Mouse (Mus musculus) cerebellum, postnatal 14 days (tissue): ENCODE measurements at regions not wholly inside any gene's neighbourhood (a gene's known extent, or its start where the extent isn't known, plus 50 kb on each side); places are given as distances from the start of the nearest gene placed in this dataset.
A peak's percentile ranks its signal among the peaks of the same experiment; 100 is the strongest.
"Not testable (repeated sequence)": the region's sequence is repeated elsewhere in the genome, so short reads cannot be mapped to it uniquely, and the experiment has no call there.

Experiments
- DNase-seq, 2 experiments: peaks; one replicate each; pipeline ENCODE4 v3.0.0; 2021; ENCODE audit warnings: mixed read lengths in 2 of 2

DNA sequence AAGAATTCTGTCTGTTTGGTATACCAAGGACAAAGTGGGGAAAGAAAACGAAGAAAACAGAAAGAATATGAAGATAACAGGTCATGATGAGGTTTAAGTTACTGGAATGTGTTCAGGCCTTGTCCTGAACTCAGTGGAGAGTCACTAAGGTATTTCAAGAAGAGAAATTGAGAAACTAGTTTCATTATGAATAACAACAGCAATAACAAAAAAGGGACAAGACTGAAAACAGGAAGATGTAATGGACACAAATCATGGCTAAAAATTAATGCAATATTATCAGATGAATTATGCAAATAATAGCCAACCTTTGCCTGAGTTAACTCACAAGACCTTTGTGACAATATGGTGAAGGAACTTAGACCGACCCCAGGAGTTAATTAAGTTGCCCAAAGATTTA is 530.2 kb upstream of the 2610301B20Rik start:
- no peak for DNase-seq

- DNase-seq: no peak
These were observed 522.2 kb upstream of the 2610301B20Rik start for GRCm38 (mm10) chr4:10351876-10352627.

DNA sequence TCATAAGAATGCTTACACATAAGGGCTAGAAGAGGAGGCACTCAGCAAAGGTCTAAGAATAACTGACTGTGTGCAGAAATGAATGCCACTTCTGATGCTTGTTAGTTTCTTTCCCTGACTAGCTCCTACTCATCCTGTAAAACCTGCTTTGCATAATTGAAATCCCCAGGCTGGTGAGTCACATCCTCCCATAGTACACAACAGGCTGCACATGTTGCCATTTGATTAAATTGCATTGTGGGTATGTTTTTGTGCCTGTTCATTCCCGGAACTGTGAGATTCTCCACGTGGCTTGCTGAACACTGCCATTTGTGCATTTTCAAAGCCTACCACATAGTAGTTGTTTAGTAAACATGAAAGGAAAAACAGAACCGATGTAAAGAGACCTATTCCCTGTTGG is 516.7 kb upstream of the 2610301B20Rik start:
- no peak for DNase-seq

- DNase-seq: no peak
These were observed 484.5 kb upstream of the 2610301B20Rik start for GRCm38 (mm10) chr4:10389790-10390189.

GRCm38 (mm10) chr4:10397249-10397648 is 477.0 kb upstream of the 2610301B20Rik start:
- peak; percentile 4 to 20 for DNase-seq

DNA sequence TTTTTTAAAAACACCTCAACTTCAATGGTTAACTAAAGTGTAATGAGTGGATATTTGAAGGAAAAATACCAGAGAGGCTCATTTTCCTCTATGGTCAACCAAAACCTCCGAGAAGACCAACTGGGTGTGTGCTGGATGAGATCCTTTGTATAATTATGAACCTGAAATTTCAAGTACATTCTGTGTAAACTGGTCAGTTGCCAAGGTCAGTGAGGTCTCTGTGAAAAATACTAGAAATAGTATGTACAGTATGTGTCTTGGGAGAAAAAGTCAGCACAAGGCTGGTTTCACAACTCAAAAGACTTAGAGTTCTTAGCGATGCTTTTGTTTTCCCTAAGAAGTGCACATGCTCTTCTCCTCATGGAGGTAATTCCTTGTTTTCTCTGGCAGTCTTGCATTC is 476.2 kb upstream of the 2610301B20Rik start:
- no peak for DNase-seq

DNA sequence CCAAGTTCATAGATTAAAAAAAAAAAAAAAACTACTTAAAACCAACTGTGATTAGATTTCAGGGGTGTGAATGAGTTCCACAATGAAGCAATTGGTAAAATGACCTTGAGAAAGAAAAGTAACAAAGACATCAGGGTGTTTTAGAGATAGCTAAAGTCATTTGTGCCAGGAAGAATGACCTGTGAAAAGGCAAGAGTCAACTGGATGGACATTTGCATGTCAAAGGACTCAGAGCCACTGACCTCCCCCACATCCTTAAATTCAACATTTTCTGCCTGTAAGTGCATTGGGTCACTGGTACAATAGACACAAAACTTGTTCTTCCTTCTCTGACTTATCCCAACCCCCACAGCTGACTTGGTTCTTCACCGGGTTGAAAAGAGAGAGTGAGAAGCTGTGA is 474.6 kb upstream of the 2610301B20Rik start:
- DNase-seq: no peak

DNA sequence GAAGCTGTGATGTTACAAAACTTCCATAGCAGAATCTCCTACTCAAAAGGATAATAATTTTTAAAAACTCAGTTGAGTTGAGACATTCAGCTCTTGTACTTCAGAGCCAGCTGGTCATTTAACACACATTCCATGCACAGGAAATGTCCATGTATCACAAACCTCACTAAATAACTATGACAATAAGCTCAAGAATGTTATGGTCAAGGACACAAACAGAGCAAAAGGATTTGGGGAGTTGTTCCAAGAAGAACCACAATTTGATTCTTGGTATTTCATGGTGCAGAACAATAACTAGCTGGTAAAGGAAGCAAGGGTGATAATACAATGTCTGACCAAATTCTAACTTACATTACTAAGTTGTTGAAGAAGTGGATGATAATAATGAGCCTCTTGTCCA is 471.4 kb upstream of the 2610301B20Rik start:
- no peak for DNase-seq

DNA sequence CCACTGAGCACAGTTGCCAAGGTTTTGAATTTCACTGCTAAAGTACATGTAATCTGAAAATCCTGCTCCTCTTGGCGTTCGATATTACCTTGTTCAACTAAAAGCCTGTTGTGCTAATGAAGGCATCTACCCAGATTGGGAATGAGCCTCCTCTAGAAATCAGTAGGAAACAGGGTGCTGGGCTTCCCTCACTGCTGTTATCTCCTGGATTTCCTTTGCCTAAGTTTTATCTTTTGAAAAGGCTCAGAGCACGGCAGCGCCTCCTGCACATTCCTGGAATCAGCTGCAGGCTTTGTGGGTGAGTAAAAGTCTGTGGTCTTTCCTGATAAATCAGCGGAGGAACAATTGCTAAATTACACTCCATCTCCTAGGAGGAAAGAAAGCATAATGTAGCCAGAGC is 469.9 kb upstream of the 2610301B20Rik start:
- DNase-seq: no peak

DNA sequence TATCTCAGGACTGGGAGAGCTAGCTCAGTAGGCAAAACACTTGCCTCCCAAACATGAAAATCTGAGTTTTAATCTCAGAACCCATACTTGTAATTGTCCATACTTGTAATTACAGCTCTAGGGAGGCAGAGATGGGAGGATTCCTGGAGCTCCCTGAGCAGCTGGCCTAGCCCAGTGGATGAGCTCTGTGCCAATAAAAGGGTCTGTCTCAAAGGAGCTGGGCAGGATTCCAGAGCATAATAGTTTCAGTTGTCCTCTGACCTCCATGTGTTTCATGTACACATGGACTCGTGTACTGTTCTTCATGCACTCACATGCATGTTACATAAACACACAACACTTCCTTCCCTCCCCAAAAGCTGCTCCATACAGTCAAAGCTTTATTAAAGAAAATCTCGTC is 469.2 kb upstream of the 2610301B20Rik start:
- DNase-seq: no peak

- DNase-seq: no peak
These were observed 460.0 kb upstream of the 2610301B20Rik start for GRCm38 (mm10) chr4:10414274-10414673.

DNA sequence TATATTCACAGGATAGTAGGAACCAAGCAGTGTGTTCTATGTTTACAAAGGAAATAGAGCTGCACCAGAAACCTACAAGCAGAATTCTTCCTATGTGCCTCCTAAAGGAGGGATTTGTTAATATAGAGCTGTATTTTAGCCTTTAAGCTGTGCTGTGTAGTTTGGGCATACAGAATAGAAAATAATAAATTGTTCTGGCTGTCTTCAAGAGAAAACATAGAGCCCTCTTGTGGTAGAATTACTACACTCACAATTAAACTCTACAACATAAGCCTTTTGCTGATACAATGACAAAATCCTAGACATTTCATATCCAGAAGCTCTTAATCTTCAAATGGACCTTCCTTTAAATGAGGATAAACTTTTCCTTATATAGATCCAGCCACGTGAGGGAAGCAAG is 452.9 kb upstream of the 2610301B20Rik start:
- no peak for DNase-seq

DNA sequence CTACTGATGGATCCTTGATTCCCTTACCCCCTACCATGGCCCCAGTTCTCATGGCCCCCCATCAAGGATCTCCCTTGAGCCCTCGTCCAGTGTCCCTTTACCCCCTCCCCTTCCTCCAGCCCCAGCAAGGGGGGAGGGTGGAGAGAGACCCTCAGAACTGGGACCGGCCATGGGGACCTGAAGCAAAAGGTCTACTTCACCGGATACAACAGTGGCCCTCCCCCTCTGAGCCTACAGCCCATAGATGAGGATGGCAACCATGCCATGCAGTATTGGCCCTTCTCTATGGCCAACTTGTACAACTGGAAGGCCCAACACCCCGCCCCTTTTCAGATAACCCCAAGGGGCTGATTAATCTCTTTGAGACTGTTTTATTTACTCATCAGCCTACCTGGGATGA is 439.9 kb upstream of the 2610301B20Rik start:
- no peak for DNase-seq

GRCm38 (mm10) chr4:10439921-10440320 is 434.4 kb upstream of the 2610301B20Rik start:
- DNase-seq: not testable (repeated sequence)

GRCm38 (mm10) chr4:10459603-10460002 is 414.7 kb upstream of the 2610301B20Rik start:
- no peak for DNase-seq

GRCm38 (mm10) chr4:10480936-10481335 is 393.4 kb upstream of the 2610301B20Rik start:
- no peak for DNase-seq

- peak; percentile 28 to 45 for DNase-seq
These were observed 366.0 kb upstream of the 2610301B20Rik start for GRCm38 (mm10) chr4:10508163-10508821.

GRCm38 (mm10) chr4:10510013-10510412 is 364.3 kb upstream of the 2610301B20Rik start:
- DNase-seq: no peak

DNA sequence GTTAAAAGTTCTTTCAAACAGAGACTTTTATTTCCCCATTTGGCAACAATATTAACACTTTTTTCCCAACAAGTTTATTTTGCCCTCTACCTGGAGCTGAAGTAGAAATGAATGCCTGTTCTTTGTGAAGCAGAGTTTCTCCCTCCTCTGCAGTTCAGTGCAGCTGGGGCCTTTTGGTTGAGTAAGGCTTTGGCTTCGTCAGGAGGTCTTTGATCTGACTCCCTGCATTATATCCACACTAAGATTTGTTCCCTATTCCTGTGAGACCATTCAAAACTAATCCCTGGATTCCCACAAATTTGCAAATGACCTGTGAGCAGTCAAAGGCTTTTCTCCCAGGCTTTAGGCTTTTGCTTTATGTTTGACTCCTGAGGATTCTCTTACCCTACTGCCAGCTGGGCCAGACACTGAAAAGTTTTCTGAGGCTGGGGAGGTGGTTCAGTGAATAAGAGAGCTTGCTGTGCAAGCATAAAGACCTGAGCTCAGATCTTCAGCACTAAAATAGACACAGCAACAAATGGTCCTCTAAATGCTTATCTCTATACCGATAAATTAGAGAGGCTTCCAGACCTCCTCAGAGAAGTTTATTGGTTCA is 323.5 kb upstream of the 2610301B20Rik start:
- no peak for DNase-seq

DNA sequence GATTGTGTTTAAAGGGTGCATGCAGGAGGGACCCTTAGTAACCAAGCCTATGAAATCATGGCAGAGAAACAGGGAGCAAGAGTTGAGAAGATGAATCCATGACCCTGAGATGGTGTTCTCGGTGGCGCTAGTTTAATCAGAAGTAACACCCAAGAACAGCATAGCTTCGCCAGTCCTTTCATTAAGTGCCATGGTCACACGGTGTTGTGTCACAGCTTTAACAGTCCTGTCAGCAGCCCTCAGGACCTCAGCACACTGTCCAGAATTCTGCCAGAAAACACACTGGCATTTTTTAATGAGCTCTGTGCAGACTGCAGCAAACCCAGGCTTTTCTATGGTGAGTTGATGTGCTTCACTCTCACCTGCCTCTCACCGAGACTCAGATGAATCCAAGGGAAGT is 320.6 kb upstream of the 2610301B20Rik start:
- no peak for DNase-seq

GRCm38 (mm10) chr4:10560078-10560477 is 314.2 kb upstream of the 2610301B20Rik start:
- DNase-seq: no peak

DNA sequence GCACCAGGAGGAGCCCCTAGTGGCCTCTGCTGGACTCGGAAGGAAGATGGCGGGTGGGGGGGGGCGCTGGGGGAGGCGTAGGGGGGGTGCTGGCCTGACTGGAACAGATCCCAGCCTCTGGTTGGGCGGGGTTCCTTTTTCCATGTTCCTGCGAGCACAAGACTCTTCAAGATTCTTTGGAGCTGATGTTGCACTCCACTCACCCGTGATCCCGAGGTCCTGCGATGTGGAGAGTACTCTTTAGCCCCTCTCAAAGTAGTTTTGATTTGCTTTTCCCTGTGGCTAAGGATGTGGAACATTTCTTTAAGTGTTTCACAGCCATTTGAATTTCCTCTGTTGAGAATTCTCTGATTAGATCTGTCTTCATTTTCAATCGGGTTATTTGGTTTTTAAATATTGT is 269.8 kb upstream of the 2610301B20Rik start:
- DNase-seq: no peak

GRCm38 (mm10) chr4:10607855-10608576 is 266.3 kb upstream of the 2610301B20Rik start:
- no peak for DNase-seq
